Mouse (Mus musculus): ENCODE results near the gene Sgms1. TPM values are rescaled to one million over a fixed set of nuclear protein-coding genes. Genes with fewer than 3 reads are reported as not detected.

Sgms1 gene
- polyA plus RNA-seq, 1 experiment from 2014 or later = 17.4 TPM

DNA sequence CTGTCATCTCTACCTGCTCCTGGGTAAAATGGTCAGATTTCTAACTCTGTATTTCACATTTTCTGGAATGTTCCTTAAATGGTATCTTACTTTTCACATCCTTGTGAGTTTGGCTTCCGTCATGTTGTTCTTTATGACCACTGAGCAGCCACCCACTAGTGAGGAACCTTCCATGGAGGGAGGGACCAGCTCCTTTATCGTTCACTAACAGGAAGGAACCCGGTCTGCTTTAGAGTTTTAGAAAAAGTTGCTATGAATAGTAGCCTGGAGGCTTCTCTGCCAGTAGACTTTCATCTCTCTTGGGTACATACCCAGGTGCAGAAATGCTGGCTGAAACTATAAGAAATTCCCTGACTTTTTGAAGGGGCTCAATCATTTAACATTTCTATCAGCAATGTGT, 111.6 kb downstream of the Sgms1 start:
- Histone ChIP-seq H3K4me1 (replicated peaks; ENCODE audit: control insufficient read depth, insufficient read depth, low read length) (no peaks in the 10 kb centered on the region), H3K9me3 (ENCODE audit: control insufficient read depth, low read length) (no peaks in the 10 kb centered on the region), H3K27ac (ENCODE audit: low read depth, low read length) (no peak overlapping the region), H3K27me3 (ENCODE audit: control insufficient read depth, insufficient read depth, low read length) (no peaks in the 10 kb centered on the region), H3K4me2 (replicated peaks; ENCODE audit: low read depth, low read length) (no peak overlapping the region), H3K36me3 (ENCODE audit: control insufficient read depth, insufficient read depth, low read length) (no peaks in the 10 kb centered on the region), H3K4me3 (ENCODE audit: low read depth, low read length) (no peak overlapping the region), H3K9ac (ENCODE audit: low read depth, low read length) (no peak overlapping the region)
- WGBS = 94% methylated on average over 3 of the region's 3 CpGs
- DNase-seq (ENCODE audit: low spot score) (no peak), ATAC-seq (ENCODE audit: low FRiP score) (no peak)

DNA sequence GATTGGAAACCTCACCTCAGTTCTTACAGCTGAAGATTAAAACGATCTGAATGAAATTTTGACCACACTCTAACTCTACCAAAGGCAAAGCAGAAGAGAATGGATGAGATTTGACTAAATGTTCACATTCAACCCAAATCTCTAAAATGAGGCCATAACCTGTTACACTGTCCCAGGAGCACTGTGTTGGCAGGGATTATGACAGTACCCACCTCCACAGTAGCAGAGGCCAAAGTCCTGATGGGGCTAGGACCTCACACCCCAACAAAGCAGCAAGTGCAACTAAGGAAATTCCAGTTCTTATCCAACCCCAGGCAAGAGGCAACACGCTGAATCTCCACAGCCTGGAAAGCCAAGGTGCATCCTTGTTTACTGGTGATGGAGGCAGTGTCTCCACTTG, 112.2 kb downstream of the Sgms1 start:
- Histone ChIP-seq H3K36me3 (ENCODE audit: control insufficient read depth, insufficient read depth, low read length) (no peaks in the 10 kb centered on the region), H3K4me3 (ENCODE audit: low read depth, low read length) (no peak overlapping the region), H3K27me3 (ENCODE audit: control insufficient read depth, insufficient read depth, low read length) (no peaks in the 10 kb centered on the region), H3K27ac (ENCODE audit: low read depth, low read length) (no peak overlapping the region), H3K9ac (ENCODE audit: low read depth, low read length) (no peak overlapping the region), H3K9me3 (ENCODE audit: control insufficient read depth, low read length) (no peaks in the 10 kb centered on the region), H3K4me1 (replicated peaks; ENCODE audit: control insufficient read depth, insufficient read depth, low read length) (no peaks in the 10 kb centered on the region), H3K4me2 (replicated peaks; ENCODE audit: low read depth, low read length) (no peak overlapping the region)
- DNase-seq (ENCODE audit: low spot score) (no peak), ATAC-seq (ENCODE audit: low FRiP score) (no peak)
- whole genome bisulfite sequencing = 92% methylated on average over 2 of the region's 2 CpGs

DNA sequence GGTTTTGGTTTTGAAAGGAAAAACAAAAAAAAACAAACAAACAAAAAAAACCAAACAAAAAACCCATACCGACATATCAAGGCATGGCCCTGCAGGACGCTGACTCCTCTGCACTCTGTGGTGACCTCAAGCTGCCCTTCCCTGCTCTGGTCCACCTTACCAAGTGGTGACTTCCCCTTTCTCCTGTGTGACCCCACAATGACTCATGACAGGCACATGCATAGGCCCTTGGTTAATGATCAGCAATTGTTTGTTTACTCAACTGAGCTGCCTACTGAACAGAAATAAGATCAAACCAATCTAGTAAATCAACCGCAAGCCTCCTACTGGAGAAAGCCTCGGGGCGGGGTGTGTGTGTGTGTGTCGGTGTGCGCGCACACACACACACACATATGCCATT, 112.7 kb downstream of the Sgms1 start:
- Histone ChIP-seq H3K36me3 (ENCODE audit: control insufficient read depth, insufficient read depth, low read length) (no peaks in the 10 kb centered on the region), H3K27me3 (ENCODE audit: control insufficient read depth, insufficient read depth, low read length) (no peaks in the 10 kb centered on the region), H3K9ac (ENCODE audit: low read depth, low read length) (no peak overlapping the region), H3K9me3 (ENCODE audit: control insufficient read depth, low read length) (no peaks in the 10 kb centered on the region), H3K27ac (ENCODE audit: low read depth, low read length) (no peak overlapping the region), H3K4me3 (ENCODE audit: low read depth, low read length) (no peak overlapping the region), H3K4me1 (replicated peaks; ENCODE audit: control insufficient read depth, insufficient read depth, low read length) (no peaks in the 10 kb centered on the region), H3K4me2 (replicated peaks; ENCODE audit: low read depth, low read length) (no peak overlapping the region)
- no peak for ATAC-seq (ENCODE audit: low FRiP score)
- 78% methylated on average over 8 of the region's 8 CpGs for WGBS
- DNase-seq (ENCODE audit: low spot score) = no peak

DNA sequence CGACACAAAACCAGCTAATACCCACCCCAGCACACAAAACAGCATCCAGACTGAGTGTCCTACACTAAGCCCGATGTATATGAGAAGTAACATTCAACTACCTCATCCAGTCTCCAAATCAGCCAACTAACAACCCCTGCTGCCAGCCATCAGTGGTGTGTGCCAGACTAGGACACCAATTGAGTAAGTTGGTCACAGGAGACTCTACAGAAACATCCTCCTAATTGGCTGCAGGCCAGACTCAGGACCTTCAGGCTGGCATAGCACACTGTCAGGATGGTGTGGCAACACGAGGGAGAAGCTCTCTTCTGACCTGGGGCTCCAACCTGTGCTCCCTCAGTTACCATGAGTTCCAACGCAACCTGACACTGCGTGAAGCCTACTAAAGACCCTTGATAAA, 113.3 kb downstream of the Sgms1 start:
- no peak overlapping the region for H3K27ac ChIP-seq (ENCODE audit: low read depth, low read length)
- no peaks in the 10 kb centered on the region for H3K9me3 ChIP-seq (ENCODE audit: control insufficient read depth, low read length)
- WGBS = 76% methylated on average over 5 of the region's 5 CpGs
- H3K4me2 ChIP-seq (replicated peaks; ENCODE audit: low read depth, low read length) = no peak overlapping the region
- H3K9ac ChIP-seq (ENCODE audit: low read depth, low read length) = no peak overlapping the region
- H3K4me1 ChIP-seq (replicated peaks; ENCODE audit: control insufficient read depth, insufficient read depth, low read length) = no peaks in the 10 kb centered on the region
- no peak overlapping the region for H3K4me3 ChIP-seq (ENCODE audit: low read depth, low read length)
- H3K36me3 ChIP-seq (ENCODE audit: control insufficient read depth, insufficient read depth, low read length) = no peaks in the 10 kb centered on the region
- DNase-seq (ENCODE audit: low spot score) (no peak), ATAC-seq (ENCODE audit: low FRiP score) (no peak)
- no peaks in the 10 kb centered on the region for H3K27me3 ChIP-seq (ENCODE audit: control insufficient read depth, insufficient read depth, low read length)

DNA sequence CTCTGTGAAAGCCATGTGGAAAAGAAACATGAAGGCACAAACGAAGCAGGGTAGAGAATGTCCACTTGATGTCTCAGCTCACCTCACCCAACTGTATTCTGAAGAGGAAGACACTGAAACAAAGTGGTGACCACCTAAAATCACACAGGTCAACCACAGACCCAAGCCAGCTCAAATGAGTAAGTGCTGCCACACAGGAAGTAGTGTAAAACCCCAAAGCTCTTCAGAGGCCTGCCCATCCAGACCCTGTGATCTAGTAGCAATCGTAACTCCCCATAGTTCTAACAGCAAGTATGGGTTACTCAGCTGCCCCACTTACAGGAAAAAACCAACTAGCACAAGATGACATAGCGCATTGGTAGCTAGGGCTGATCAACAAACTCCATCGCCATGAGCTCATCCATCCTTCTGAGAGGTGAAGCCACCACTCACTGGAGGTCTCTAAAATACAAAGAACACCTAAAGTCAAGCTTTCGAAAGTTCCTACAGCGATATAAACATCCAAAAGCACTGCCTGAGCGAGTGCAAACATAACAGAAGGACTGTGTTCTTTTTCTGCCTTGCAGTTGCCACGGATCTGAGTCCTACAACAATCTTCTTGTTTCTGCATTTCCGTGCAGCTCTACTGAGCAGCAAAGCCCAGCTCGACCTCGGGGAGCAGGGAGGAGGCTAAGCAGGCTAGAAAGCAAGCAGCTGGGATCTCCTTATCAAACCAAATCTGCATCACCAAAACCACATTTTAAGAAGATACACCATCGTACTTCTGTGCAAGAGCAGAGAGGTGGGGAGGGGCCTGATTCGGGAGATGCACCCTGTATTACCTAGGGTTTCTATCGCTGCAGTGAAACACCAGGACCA, 114.2 kb downstream of the Sgms1 start:
- ATAC-seq (ENCODE audit: low FRiP score) = no peak
- 85% methylated on average over 14 of the region's 14 CpGs for WGBS

DNA sequence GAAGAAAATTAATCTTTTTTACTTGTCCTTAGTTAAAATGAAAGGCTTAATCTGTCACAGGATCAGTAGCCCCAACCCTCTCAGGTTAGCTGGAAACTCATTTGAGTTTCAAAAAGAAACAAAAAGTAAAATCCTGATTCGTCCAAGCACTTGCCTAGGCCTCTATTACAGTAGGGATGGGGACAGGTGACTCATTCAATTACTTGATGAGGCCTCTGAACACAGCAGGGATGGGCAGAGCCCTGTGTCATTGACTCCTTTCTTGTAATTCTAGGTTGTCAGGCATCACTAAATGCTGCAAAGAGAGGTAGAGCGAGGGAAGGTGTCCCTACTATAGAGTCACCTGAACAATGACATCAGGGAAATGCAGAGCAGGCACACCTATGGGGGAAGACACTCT, 115.4 kb downstream of the Sgms1 start:
- H3K4me3 ChIP-seq (ENCODE audit: low read depth, low read length) = no peak overlapping the region
- H3K4me1 ChIP-seq (replicated peaks; ENCODE audit: control insufficient read depth, insufficient read depth, low read length) = no peaks in the 10 kb centered on the region
- H3K9me3 ChIP-seq (ENCODE audit: control insufficient read depth, low read length) = no peaks in the 10 kb centered on the region
- 76% methylated on average over 2 of the region's 2 CpGs for WGBS
- H3K36me3 ChIP-seq (ENCODE audit: control insufficient read depth, insufficient read depth, low read length) = no peaks in the 10 kb centered on the region
- no peak overlapping the region for H3K9ac ChIP-seq (ENCODE audit: low read depth, low read length)
- no peak for DNase-seq (ENCODE audit: low spot score)
- no peak overlapping the region for H3K4me2 ChIP-seq (replicated peaks; ENCODE audit: low read depth, low read length)
- H3K27me3 ChIP-seq (ENCODE audit: control insufficient read depth, insufficient read depth, low read length) = no peaks in the 10 kb centered on the region
- H3K27ac ChIP-seq (ENCODE audit: low read depth, low read length) = no peak overlapping the region
- no peak for ATAC-seq (ENCODE audit: low FRiP score)

More for the DNA sequence above, 114.2 kb downstream of the Sgms1 start:
- Histone ChIP-seq H3K4me3 (ENCODE audit: low read depth, low read length) (no peak overlapping the region), H3K4me2 (replicated peaks; ENCODE audit: low read depth, low read length) (no peak overlapping the region), H3K9me3 (ENCODE audit: control insufficient read depth, low read length) (no peaks in the 10 kb centered on the region), H3K36me3 (ENCODE audit: control insufficient read depth, insufficient read depth, low read length) (no peaks in the 10 kb centered on the region), H3K9ac (ENCODE audit: low read depth, low read length) (no peak overlapping the region), H3K4me1 (replicated peaks; ENCODE audit: control insufficient read depth, insufficient read depth, low read length) (no peaks in the 10 kb centered on the region), H3K27me3 (ENCODE audit: control insufficient read depth, insufficient read depth, low read length) (no peaks in the 10 kb centered on the region), H3K27ac (ENCODE audit: low read depth, low read length) (no peak overlapping the region)
- no peak for DNase-seq (ENCODE audit: low spot score)

DNA sequence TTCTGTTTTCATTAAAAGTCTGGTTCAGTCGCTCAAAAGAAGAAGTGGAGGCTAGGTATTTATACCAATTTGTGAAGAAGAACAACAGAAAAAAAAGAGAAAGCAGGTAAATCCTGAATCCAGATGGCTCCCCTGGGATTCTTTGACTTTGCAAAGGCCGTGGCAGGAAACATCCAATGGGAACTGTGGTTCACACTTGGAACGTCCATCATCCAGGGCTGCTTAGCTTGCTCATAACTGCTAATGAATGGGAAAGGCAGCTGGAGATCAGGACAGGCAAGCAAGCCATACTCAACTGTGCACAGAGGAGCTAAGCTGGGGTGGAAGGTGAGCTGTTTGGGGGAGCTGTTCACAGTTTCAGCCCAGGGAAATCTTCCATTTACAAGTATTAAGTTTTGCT, 115.8 kb downstream of the Sgms1 start:
- no peaks in the 10 kb centered on the region for H3K9me3 ChIP-seq (ENCODE audit: control insufficient read depth, low read length)
- 50% methylated on average over 3 of the region's 3 CpGs for WGBS
- H3K4me1 ChIP-seq (replicated peaks; ENCODE audit: control insufficient read depth, insufficient read depth, low read length) = no peaks in the 10 kb centered on the region
- H3K27me3 ChIP-seq (ENCODE audit: control insufficient read depth, insufficient read depth, low read length) = no peaks in the 10 kb centered on the region
- no peak overlapping the region for H3K27ac ChIP-seq (ENCODE audit: low read depth, low read length)
- H3K4me3 ChIP-seq (ENCODE audit: low read depth, low read length) = no peak overlapping the region
- no peak for ATAC-seq (ENCODE audit: low FRiP score)
- H3K4me2 ChIP-seq (replicated peaks; ENCODE audit: low read depth, low read length) = no peak overlapping the region
- no peak overlapping the region for H3K9ac ChIP-seq (ENCODE audit: low read depth, low read length)
- no peaks in the 10 kb centered on the region for H3K36me3 ChIP-seq (ENCODE audit: control insufficient read depth, insufficient read depth, low read length)
- DNase-seq (ENCODE audit: low spot score) = no peak

DNA sequence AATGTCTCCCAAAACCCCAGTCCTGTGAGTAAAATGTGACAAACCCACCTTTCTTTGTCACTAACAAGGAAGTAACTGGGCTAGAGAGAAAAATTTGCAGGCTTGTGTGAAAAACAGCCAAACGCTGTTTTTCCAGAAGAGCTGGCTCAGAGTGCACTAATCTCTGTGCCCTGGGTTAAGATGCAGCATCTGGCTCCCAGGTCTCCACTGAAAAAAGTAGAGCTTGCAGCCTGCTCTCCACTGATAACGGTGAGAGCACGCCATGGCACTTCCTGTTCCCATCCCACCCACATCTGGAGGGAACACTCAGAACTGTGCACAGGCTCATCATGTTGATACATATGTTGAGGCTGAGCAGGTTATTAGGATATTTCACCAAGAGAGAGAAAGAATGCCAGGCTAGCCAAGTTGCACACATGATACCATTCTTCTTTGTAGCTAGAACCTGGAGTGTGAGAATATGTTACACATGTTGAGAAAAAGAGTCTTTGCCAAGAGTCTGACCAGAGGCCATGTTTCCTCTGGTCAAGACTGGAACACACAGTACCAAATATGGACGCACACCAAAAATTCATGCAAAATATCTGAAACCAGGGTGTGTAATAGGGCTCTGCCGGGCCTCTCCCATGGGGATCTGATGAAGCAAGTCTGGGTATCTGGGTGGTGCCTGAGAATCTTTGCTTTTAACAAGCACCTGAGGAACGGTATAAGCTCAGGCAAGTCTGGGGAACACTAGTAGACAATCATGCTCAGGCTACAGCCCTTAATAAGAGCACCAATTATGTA, 116.8 kb downstream of the Sgms1 start:
- H3K9ac ChIP-seq (ENCODE audit: low read depth, low read length) = no peak overlapping the region
- no peak overlapping the region for H3K4me3 ChIP-seq (ENCODE audit: low read depth, low read length)
- no peak for DNase-seq (ENCODE audit: low spot score)
- no peaks in the 10 kb centered on the region for H3K36me3 ChIP-seq (ENCODE audit: control insufficient read depth, insufficient read depth, low read length)
- no peaks in the 10 kb centered on the region for H3K9me3 ChIP-seq (ENCODE audit: control insufficient read depth, low read length)
- H3K27me3 ChIP-seq (ENCODE audit: control insufficient read depth, insufficient read depth, low read length) = no peaks in the 10 kb centered on the region
- no peak overlapping the region for H3K27ac ChIP-seq (ENCODE audit: low read depth, low read length)
- 76% methylated on average over 6 of the region's 6 CpGs for WGBS
- no peak overlapping the region for H3K4me2 ChIP-seq (replicated peaks; ENCODE audit: low read depth, low read length)
- no peak for ATAC-seq (ENCODE audit: low FRiP score)
- H3K4me1 ChIP-seq (replicated peaks; ENCODE audit: control insufficient read depth, insufficient read depth, low read length) = no peaks in the 10 kb centered on the region

Measured in hindbrain, embryonic 11.5 days (tissue).